Mouse (Mus musculus) gastrocnemius, adult 8-10 months (tissue): ENCODE data around the gene Hoxc13. TPM values are rescaled to one million over a fixed set of nuclear protein-coding genes. Genes with fewer than 3 reads are reported as not detected.
A peak's percentile ranks its signal among the peaks of the same experiment; 100 is the strongest.

Experiments used
- DNase-seq, 2 experiments: peaks; one replicate each; pipeline ENCODE4 v3.0.0; 2022; ENCODE audit warnings: low spot score in 2 of 2
- total RNA-seq, 4 experiments: library from RNA; stranded (reverse); gene quantifications; 2 replicates each; pipeline ENCODE4 v1.2.4; 2022

Hoxc13 gene
- total RNA-seq, 4 experiments from 2014 or later, result not detected

GRCm38 (mm10) chr15:102963259-102963658 is 42.4 kb downstream of the Hoxc13 start:
- no peak for DNase-seq

- DNase-seq, result peak in 1 of 2 experiments; percentile 69
Measured at GRCm38 (mm10) chr15:102963671-102964640, 43.1 kb downstream of the Hoxc13 start.

GRCm38 (mm10) chr15:102965003-102965891 is 44.3 kb downstream of the Hoxc13 start:
- DNase-seq, result no peak

- DNase-seq, result peak; percentile 93 to 96
Measured at GRCm38 (mm10) chr15:102965892-102966775, 45.2 kb downstream of the Hoxc13 start.

GRCm38 (mm10) chr15:102966776-102967311 is 45.9 kb downstream of the Hoxc13 start, which contains the start of gene Hoxc10:
TSS of gene Hoxc10 (plus strand) at chr15:102966796.
- DNase-seq, result no peak

- DNase-seq, result no peak
Measured at GRCm38 (mm10) chr15:102967312-102967510, 46.3 kb downstream of the Hoxc13 start, which contains the start of gene Hoxc5. TSS of gene Hoxc5 (plus strand) at chr15:102967443.

GRCm38 (mm10) chr15:102967511-102968397 is 46.9 kb downstream of the Hoxc13 start:
- DNase-seq, result no peak

- no peak for DNase-seq
Measured at GRCm38 (mm10) chr15:102969296-102969695, 48.4 kb downstream of the Hoxc13 start.

- no peak for DNase-seq
Measured at GRCm38 (mm10) chr15:102970740-102971139, 49.8 kb downstream of the Hoxc13 start.

GRCm38 (mm10) chr15:102972254-102972653 is 51.4 kb downstream of the Hoxc13 start:
- no peak for DNase-seq

- no peak for DNase-seq
Measured at GRCm38 (mm10) chr15:102972753-102973152, 51.9 kb downstream of the Hoxc13 start.

GRCm38 (mm10) chr15:102975034-102975433 is 54.1 kb downstream of the Hoxc13 start:
- DNase-seq, result no peak

GRCm38 (mm10) chr15:102975688-102976111 is 54.8 kb downstream of the Hoxc13 start:
- DNase-seq, result no peak

GRCm38 (mm10) chr15:102976171-102976570 is 55.3 kb downstream of the Hoxc13 start, which contains the start of gene Hoxc9:
TSS of gene Hoxc9 (plus strand) at chr15:102976439.
- no peak for DNase-seq

GRCm38 (mm10) chr15:102976631-102977422 is 55.9 kb downstream of the Hoxc13 start:
- DNase-seq, result no peak

GRCm38 (mm10) chr15:102977423-102977974 is 56.6 kb downstream of the Hoxc13 start:
- no peak for DNase-seq
